Mouse (Mus musculus): ENCODE results near the gene 4921511M17Rik. TPM values are rescaled to one million over a fixed set of nuclear protein-coding genes. Genes with fewer than 3 reads are reported as not detected.
A peak's percentile ranks its signal among the peaks of the same experiment; 100 is the strongest.
"Not testable (repeated sequence)": the region's sequence is repeated elsewhere in the genome, so short reads cannot be mapped to it uniquely, and the experiment has no call there.

The 4921511M17Rik gene
- not detected in 2 replicates for polyA plus RNA-seq (2015; fragmentation: Nextera tagmentation; extraction: Ambion mirVana)

DNA sequence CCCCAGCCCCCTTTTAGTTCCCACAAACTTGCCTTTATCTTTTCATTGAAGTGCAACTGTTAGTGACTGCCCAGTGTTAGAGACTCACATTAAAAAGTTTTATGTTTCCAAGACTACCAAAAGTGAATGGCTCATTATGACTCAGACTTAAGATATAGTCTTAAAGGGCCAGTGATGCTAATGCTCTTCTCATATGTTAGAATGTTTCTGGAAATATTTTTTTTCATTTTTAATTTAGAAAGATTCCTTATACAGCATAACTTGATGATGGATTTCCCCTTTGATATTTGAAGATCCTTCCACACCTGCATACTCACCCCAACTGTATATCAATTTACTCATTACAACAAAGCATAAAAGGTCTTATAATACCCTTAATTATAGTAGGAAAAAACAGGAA lies at the start of gene 4921511M17Rik:
TSS of gene 4921511M17Rik (minus strand) at position 101 of the 400 bp plus-strand sequence.
- ATAC-seq; H3K4me3 ChIP-seq (ENCODE audit: low read depth, low read length); H3K9ac ChIP-seq (replicated peaks); H3K4me1 ChIP-seq (ENCODE audit: insufficient read depth); H3K27ac ChIP-seq (ENCODE audit: low read depth); H3K4me2 ChIP-seq (ENCODE audit: low read depth, low read length); H3K27me3 ChIP-seq (ENCODE audit: insufficient read depth, low read length); DNase-seq; H3K9me3 ChIP-seq (ENCODE audit: low read length); H3K36me3 ChIP-seq (replicated peaks; ENCODE audit: insufficient read depth, low read length): not testable (repeated sequence)

DNA sequence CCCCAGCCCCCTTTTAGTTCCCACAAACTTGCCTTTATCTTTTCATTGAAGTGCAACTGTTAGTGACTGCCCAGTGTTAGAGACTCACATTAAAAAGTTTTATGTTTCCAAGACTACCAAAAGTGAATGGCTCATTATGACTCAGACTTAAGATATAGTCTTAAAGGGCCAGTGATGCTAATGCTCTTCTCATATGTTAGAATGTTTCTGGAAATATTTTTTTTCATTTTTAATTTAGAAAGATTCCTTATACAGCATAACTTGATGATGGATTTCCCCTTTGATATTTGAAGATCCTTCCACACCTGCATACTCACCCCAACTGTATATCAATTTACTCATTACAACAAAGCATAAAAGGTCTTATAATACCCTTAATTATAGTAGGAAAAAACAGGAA lies 21.3 kb upstream of the 4921511M17Rik start, which contains the start of gene Gm10057:
TSS of gene Gm10057 (minus strand) at position 101 of the 400 bp plus-strand sequence.
- H3K27ac ChIP-seq (ENCODE audit: low read depth); H3K4me2 ChIP-seq (ENCODE audit: low read depth, low read length); H3K9ac ChIP-seq (replicated peaks); H3K27me3 ChIP-seq (ENCODE audit: insufficient read depth, low read length); ATAC-seq; DNase-seq; H3K36me3 ChIP-seq (replicated peaks; ENCODE audit: insufficient read depth, low read length); H3K4me3 ChIP-seq (ENCODE audit: low read depth, low read length); H3K9me3 ChIP-seq (ENCODE audit: low read length); H3K4me1 ChIP-seq (ENCODE audit: insufficient read depth): not testable (repeated sequence)

DNA sequence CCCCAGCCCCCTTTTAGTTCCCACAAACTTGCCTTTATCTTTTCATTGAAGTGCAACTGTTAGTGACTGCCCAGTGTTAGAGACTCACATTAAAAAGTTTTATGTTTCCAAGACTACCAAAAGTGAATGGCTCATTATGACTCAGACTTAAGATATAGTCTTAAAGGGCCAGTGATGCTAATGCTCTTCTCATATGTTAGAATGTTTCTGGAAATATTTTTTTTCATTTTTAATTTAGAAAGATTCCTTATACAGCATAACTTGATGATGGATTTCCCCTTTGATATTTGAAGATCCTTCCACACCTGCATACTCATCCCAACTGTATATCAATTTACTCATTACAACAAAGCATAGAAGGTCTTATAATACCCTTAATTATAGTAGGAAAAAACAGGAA lies 21.1 kb downstream of the 4921511M17Rik start, which contains the start of gene Samt1:
TSS of gene Samt1 (minus strand) at position 101 of the 400 bp plus-strand sequence.
- H3K27me3 ChIP-seq (ENCODE audit: insufficient read depth, low read length); H3K9ac ChIP-seq (replicated peaks); H3K9me3 ChIP-seq (ENCODE audit: low read length); H3K27ac ChIP-seq (ENCODE audit: low read depth); H3K4me1 ChIP-seq (ENCODE audit: insufficient read depth); DNase-seq; H3K4me2 ChIP-seq (ENCODE audit: low read depth, low read length); ATAC-seq; H3K4me3 ChIP-seq (ENCODE audit: low read depth, low read length); H3K36me3 ChIP-seq (replicated peaks; ENCODE audit: insufficient read depth, low read length): not testable (repeated sequence)

DNA sequence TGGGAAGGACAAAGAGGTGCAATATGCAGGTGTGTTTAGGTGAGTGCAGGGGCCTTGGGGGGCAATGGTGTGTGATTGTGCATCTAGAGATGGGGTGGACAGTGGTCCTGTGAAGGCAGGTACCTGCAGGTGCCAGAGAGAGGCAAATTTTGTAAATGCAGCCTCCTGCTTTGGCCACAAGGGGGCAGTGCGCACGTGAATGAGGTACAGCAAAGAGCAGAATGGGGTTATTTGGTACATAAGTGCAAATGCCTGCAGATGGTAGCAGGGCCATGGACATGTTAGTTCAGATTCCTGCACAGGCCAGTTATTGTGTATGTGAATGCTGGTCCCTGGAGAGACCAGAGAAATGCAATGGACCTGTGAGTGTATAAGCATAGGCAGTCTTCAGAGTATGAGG lies 56.7 kb downstream of the 4921511M17Rik start:
- no CpG with 5 or more reads among the region's 2 CpGs for WGBS (ENCODE audit: insufficient replicate concordance)
- H3K27me3 ChIP-seq (ENCODE audit: insufficient read depth, low read length); H3K27ac ChIP-seq (ENCODE audit: low read depth); H3K9me3 ChIP-seq (ENCODE audit: low read length); H3K9ac ChIP-seq (replicated peaks); ATAC-seq; H3K4me1 ChIP-seq (ENCODE audit: insufficient read depth); H3K36me3 ChIP-seq (replicated peaks; ENCODE audit: insufficient read depth, low read length); DNase-seq; H3K4me2 ChIP-seq (ENCODE audit: low read depth, low read length); H3K4me3 ChIP-seq (ENCODE audit: low read depth, low read length): not testable (repeated sequence)

DNA sequence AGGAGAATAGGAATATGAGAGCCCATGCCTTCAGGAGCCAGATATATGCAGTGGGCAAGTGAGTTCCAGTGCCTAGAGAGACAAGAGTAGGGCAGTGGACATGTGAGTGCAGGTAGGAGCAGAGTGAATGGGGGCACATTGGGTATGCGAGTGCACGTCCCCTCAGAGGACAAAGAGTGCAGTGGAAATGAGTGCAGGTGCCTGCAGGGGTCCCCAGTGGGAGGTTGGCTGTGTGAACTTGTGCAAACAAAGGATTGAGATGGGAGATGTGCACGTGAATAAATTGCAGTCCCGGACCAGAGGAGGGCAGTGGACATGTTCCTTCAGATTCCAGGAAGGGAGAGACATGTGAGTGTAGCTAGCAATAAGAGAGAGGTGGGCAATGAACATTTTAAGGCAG lies 57.2 kb downstream of the 4921511M17Rik start:
- H3K9me3 ChIP-seq (ENCODE audit: low read length); H3K9ac ChIP-seq (replicated peaks); H3K27me3 ChIP-seq (ENCODE audit: insufficient read depth, low read length); H3K4me2 ChIP-seq (ENCODE audit: low read depth, low read length); H3K36me3 ChIP-seq (replicated peaks; ENCODE audit: insufficient read depth, low read length); H3K4me3 ChIP-seq (ENCODE audit: low read depth, low read length); DNase-seq; H3K4me1 ChIP-seq (ENCODE audit: insufficient read depth); H3K27ac ChIP-seq (ENCODE audit: low read depth); ATAC-seq: not testable (repeated sequence)
- WGBS (ENCODE audit: insufficient replicate concordance): 32% methylated on average over 4 of the region's 4 CpGs

DNA sequence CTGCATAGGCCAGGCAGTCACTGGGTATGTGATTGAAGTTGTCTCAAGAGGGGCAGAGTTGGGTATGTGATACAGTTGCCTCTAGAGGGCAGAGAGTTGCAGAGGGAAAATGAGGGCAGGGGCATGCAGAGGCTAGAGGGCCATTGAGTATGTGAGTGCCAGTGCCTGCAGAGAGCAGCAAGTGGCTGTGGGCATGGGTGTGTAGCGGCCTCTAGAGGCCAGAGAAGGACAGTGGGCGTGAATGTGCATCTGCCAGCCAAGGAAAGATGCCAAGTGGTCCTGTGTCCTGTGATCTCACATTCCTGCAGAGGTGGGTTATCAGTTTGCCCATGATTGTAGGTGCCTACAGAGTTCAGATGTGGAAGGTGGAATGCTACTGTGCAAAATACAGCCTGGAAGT lies 59.2 kb downstream of the 4921511M17Rik start:
- Histone ChIP-seq H3K9me3 (ENCODE audit: low read length) (no peaks in the 10 kb centered on the region), H3K4me3 (ENCODE audit: low read depth, low read length) (no peak overlapping the region), H3K4me1 (ENCODE audit: insufficient read depth) (no peaks in the 10 kb centered on the region), H3K27me3 (ENCODE audit: insufficient read depth, low read length) (no peaks in the 10 kb centered on the region), H3K4me2 (ENCODE audit: low read depth, low read length) (no peak overlapping the region), H3K9ac (replicated peaks) (no peak overlapping the region), H3K27ac (ENCODE audit: low read depth) (no peak overlapping the region), H3K36me3 (replicated peaks; ENCODE audit: insufficient read depth, low read length) (no peaks in the 10 kb centered on the region)
- 10% methylated on average over 2 of the region's 2 CpGs for WGBS (ENCODE audit: insufficient replicate concordance)
- TF ChIP-seq EP300 (IDR thresholded peaks at IDR 0.05; ENCODE audit: low read depth) (no peak), CTCF (IDR thresholded peaks at IDR 0.05; ENCODE audit: low read depth) (peak; percentile 44)
- ATAC-seq: no peak
- no peak for DNase-seq

Other genes starting within 250 kb of the 4921511M17Rik start
- 1.3 and 1.5 TPM in 2 replicates for gene Spin2c, start 201.6 kb downstream of the 4921511M17Rik start, polyA plus RNA-seq (2015; fragmentation: Nextera tagmentation; extraction: Ambion mirVana)
- not detected in 2 replicates for gene Samt1, start 21.2 kb downstream of the 4921511M17Rik start, polyA plus RNA-seq (2015; fragmentation: Nextera tagmentation; extraction: Ambion mirVana)
- gene Gm10057, start 21.2 kb upstream of the 4921511M17Rik start, polyA plus RNA-seq (2015; fragmentation: Nextera tagmentation; extraction: Ambion mirVana): not detected in 2 replicates
- gene Gm15140, start 86.9 kb upstream of the 4921511M17Rik start, polyA plus RNA-seq (2015; fragmentation: Nextera tagmentation; extraction: Ambion mirVana): not detected in 2 replicates

All from liver, postnatal 0 days (tissue).